Mouse (Mus musculus): Measurements from ENCODE around the gene Hs2st1. TPM values are rescaled to one million over a fixed set of nuclear protein-coding genes. Genes with fewer than 3 reads are reported as not detected.

The Hs2st1 gene
- total RNA-seq, 2 experiments from 2014 or later: 22.0 to 27.4 TPM

DNA sequence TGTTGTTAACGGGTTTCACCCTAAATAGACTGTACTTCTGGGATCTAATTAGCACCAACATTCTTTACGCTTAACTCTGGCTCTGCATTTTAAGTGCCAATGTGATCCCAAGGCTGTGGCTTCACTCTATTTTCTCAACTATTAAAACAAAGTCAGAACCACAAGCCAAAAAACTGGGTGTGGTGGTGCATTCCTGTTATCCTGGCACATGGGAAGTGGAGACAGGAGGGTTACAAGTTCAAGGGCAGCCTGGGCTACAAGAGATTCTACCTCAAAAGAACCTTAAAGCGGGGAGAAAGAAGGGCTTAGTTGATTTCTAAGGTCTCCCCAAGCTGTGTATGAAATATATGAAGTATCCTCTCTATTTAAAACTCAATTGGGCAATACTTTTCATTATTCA lies 133.9 kb downstream of the Hs2st1 start:
- no peak for DNase-seq

DNA sequence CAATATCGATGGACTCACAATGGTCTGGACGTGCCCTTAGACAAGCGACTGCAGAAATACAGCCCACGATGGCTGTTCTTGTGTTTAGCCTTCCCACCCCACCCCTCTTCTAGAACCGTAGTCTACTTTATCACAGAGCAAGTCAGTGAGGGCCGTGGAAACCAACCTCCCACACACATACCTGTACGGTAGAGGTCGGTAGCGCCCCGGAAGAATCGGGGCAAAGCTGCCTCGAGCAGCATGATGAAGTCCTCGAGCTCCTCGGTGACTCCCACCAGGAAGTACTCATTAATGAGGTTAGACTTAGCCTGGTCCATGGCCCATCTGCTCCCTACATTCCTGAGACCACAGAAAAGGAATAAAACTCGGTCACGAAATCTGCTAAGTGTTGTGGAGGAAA lies 134.7 kb downstream of the Hs2st1 start:
- no peak for DNase-seq

DNA sequence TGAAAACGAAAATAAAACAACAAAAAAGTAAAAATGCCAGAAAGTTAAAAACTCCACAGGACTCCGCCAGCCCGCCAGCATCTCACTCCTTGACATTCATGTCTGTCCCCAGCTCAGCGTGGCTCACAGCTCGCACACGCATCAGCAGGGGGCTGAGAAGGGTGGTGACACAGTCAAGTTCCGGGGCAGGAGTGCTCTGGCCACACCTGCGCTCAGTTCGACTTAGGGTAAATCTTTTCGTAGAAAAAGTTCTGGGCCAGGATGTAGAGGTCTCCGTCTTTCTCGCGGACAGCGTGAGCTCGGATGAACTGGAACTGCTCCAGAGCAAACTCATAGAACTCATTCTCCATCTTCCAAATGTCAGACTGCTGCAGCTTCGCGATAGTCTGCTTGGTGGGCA lies 135.7 kb downstream of the Hs2st1 start:
- no peak for DNase-seq

DNA sequence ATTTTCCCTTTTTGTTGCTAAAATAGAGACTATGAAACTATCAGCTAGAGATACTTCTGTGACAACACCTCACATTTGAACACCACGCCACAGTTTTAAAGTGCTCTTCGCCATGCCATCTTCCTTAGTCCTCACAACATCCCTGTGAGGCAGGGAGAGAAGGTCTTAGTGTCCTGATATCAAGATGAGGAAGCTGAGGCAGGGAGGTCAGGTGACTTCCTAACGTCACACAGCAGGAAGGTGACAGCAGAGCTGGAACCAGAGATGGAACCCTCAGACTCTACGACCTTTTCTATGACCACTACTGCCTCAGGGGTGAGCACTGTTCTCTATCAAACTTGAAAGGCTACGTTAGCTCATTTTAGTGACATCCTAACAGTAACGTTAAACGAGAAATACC lies 136.9 kb downstream of the Hs2st1 start:
- DNase-seq: no peak

DNA sequence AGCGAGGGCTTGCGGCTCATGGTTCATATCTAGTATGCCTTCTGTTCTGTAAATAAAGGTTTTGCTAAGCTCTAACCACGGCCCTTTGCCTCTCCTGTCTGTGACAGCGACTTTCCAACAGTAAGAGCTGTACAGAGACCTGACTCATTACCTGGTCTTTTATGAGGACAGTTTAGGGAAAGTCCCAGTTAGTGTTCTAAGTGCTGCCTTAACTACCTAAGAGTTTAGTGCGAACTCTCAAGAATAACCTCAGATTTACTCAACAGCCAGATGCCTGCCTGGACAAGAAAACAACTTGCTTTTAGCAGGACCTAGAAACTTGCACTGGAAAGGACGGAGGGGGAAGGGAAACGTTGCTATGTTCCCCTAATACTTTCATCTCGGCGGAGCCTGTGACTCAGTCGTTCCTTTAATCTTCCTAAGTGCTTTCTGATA lies 137.8 kb downstream of the Hs2st1 start:
- DNase-seq: no peak

- no peak for DNase-seq
These were observed 141.2 kb downstream of the Hs2st1 start for GRCm38 (mm10) chr3:144428514-144429431.

GRCm38 (mm10) chr3:144425041-144425448 lies 144.9 kb downstream of the Hs2st1 start:
- no peak for DNase-seq

- DNase-seq: no peak
These were observed 148.4 kb downstream of the Hs2st1 start for GRCm38 (mm10) chr3:144421404-144422180.

DNA sequence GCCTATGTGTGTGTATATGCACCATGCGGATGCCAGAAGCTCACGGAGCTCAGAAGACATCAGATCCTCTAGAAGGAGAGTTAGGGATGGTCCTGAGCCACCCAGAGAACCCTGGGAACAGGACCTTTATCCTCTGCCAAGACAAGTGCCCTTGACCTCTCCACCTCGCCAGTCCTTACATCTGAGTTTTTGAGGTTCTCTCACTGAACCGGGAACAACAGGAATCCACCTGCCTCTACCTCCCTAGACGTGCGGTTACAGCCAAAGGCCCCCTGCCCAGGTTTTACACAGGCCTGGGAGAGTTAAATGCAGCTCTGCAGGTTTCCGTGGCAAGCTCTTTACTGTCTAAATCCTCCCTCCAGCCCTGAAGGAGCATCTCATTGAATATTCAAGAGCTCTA lies 156.2 kb downstream of the Hs2st1 start:
- no peak for DNase-seq

GRCm38 (mm10) chr3:144412538-144413272 lies 157.3 kb downstream of the Hs2st1 start:
- no peak for DNase-seq

GRCm38 (mm10) chr3:144411650-144412278 lies 158.2 kb downstream of the Hs2st1 start:
- DNase-seq: no peak

DNA sequence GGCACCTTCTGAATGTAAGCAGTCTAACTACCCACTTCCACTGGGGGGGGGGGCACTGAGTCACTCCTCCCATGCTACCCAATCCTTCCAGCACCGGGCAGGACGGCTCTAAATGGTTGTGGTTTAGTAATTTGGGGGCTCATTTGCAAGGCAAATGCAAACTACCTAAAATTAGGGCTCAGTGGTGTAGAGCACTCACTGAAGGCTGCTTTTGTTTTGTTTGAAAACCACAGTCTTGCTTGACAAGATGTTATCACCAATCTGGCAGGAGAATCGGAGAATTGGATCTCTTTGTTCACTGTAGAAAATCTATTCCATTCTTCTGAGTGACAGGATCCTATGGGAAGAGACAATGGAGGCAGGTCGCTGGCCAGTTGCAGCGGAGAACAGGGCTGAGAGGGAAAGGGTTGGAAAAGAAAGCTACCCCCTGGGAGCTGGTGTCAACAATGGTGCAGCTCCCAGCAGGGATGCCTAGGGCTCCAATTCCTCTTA lies 158.9 kb downstream of the Hs2st1 start:
- no peak for DNase-seq

DNA sequence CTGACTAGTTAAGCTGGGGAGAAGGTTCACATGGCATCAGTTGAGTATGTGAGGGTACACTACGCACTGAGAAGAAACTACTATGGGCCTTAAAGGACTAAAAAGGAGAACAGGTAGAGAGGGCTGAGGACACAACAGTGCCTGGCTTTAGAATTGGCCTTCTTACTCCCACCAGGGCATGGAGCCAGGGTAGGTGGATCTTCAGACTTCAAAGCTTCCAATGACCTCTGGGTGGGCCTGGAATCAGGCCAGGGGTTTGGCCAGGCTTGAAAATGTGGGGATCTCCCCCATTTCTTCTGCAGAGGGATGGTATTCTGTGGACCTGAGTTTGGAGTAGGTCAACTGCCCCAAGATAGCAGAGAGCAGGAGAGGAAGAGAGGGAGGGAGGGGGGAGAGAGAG lies 161.0 kb downstream of the Hs2st1 start:
- no peak for DNase-seq

GRCm38 (mm10) chr3:144405331-144405730 lies 164.7 kb downstream of the Hs2st1 start:
- DNase-seq: peak; percentile 30

DNA sequence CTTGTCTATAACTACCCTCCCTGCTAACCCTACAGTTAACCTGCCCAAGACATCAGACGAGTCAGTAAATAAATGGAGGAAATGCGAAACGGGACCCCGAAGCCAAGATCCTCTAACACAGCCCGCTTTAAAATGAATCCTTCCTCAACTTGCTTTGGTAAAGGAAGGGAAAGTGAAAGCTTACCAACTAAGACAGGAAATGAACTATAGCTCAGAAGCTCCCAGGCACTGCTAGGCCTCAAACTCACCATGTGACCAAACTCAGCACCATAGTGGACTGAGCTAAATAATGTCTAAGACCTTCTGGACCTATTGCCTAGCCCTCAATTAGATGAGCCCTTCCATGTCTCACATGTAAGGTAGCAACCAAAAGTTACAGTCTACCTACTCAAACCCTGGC lies 168.7 kb downstream of the Hs2st1 start:
- no peak for DNase-seq

DNA sequence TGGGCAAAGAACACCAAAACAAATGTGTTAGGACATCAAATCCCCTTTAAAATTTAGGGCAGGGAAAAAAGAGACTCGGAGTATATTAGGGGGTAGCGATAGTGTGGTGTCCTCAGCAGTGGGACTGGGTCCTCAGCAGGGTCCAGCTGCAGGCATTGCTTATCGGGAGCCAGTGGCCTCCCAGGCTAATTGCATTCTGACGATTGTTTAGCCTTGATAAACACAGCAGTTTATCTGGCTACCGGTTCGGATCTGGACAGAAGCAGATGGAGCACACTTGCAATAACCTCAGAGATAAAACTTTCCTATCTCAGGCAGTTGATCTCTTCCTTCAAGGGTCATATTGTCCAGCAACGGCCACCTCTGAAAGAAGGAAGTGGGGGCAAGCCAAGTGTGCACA lies 169.1 kb downstream of the Hs2st1 start:
- DNase-seq: no peak

- no peak for DNase-seq
These were observed 169.6 kb downstream of the Hs2st1 start for GRCm38 (mm10) chr3:144400374-144400773.

DNA sequence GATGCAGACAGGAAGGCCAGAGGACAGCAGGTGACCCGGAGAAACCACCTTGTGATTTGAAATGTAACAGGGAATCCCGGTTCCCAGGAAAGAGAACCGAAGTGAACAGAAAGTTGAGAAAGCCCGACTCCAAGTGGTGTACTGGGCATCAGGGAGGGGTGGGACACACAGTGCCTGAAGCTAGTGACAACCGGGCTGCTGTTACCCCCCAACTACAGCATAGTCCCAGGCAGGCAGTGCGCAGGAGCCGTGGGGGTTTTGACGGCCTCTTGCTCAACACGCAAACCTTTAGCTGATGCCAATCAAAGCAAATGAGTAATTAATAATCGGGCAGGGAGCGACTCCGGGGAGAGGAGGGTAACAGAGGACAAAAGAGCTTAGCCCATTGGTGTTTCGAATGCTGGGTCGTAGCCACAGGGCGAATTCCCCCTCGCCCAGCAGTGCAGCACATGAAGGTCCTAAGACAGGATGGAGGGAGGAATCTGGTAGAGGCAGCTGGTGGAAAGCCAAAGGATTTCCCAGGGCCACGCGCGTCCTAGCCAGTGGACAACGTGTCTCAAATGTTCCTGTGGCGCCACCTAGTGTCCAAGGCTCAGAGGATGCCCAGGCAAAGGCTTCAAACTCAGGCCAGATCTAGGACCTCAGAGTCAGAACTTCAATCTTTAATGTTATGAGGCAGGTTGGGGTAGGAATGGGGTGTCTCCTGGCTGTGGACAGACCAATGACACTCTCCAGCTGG lies 170.5 kb downstream of the Hs2st1 start:
- peak; percentile 93 for DNase-seq

- DNase-seq: no peak
These were observed 171.8 kb downstream of the Hs2st1 start for GRCm38 (mm10) chr3:144398166-144398565.

- DNase-seq: no peak
These were observed 173.5 kb downstream of the Hs2st1 start for GRCm38 (mm10) chr3:144396478-144396877.

- no peak for DNase-seq
These were observed 175.5 kb downstream of the Hs2st1 start for GRCm38 (mm10) chr3:144394454-144394943.

Data from gastrocnemius, postnatal 10 days (tissue).